Mouse (Mus musculus) heart, embryonic 11.5 days (tissue): ENCODE measurements around the gene Fam71d. TPM values are rescaled to one million over a fixed set of nuclear protein-coding genes. Genes with fewer than 3 reads are reported as not detected.

Experiments
- ATAC-seq: fragments of 200-750 bp; cut with Nextera tagmentation; replicated peaks from 2 replicates; pipeline ENCODE4 v1.8.0; 2017; ENCODE audit warnings: moderate library complexity; ENCODE audit not compliant: insufficient number of reproducible peaks, low FRiP score, low TSS enrichment
- H3K27ac ChIP-seq: fragments of 300-500 bp; sonication (generic); 2 replicates; pipeline ENCODE4 v1.5.1; 2014; ENCODE audit warnings: mild to moderate bottlenecking, low read depth, low read length
- H3K27me3 ChIP-seq: fragments of 300-500 bp; sonication (generic); 2 replicates; pipeline ENCODE4 v1.6.1; 2014; ENCODE audit warnings: mild to moderate bottlenecking, low read length, mixed read lengths; ENCODE audit not compliant: control insufficient read depth, insufficient read depth
- H3K36me3 ChIP-seq: fragments of 300-500 bp; sonication (generic); 2 replicates; pipeline ENCODE4 v1.6.1; 2014; ENCODE audit warnings: mild to moderate bottlenecking, low read length, moderate library complexity, mixed read lengths; ENCODE audit not compliant: control insufficient read depth, insufficient read depth
- H3K4me1 ChIP-seq: fragments of 300-500 bp; sonication (generic); 2 replicates; pipeline ENCODE4 v1.6.1; 2014; ENCODE audit warnings: low read length; ENCODE audit not compliant: control insufficient read depth, insufficient read depth
- H3K4me2 ChIP-seq: fragments of 300-500 bp; sonication (generic); 2 replicates; pipeline ENCODE4 v1.6.1; 2014; ENCODE audit warnings: mild to moderate bottlenecking, moderate library complexity
- H3K4me3 ChIP-seq: fragments of 300-500 bp; sonication (generic); 2 replicates; pipeline ENCODE4 v1.5.1; 2014; ENCODE audit warnings: low read depth, low read length
- H3K9ac ChIP-seq: fragments of 300-500 bp; sonication (generic); 2 replicates; pipeline ENCODE4 v1.6.1; 2014; ENCODE audit warnings: mild to moderate bottlenecking, low read depth, low read length, moderate library complexity
- H3K9me3 ChIP-seq: fragments of 300-500 bp; sonication (generic); replicated peaks from 2 replicates; pipeline ENCODE4 v1.6.1; 2016; ENCODE audit warnings: low read length; ENCODE audit not compliant: control insufficient read depth
- WGBS: fragments of 180-500 bp; shearing (Covaris S2); extraction: QIAGEN DNeasy Blood & Tissue Kit; methylation state at CpG from one replicate; pipeline ENCODE4 v1.1.7; 2014; ENCODE audit not compliant: insufficient replicate concordance; 5-methylcytosine and 5-hydroxymethylcytosine counted together
- polyA plus RNA-seq: library from polyadenylated mRNA; unstranded; fragments of >200 nt; fragmentation: Nextera tagmentation; extraction: Ambion mirVana; gene quantifications from 2 replicates; pipeline ENCODE4 v1.2.1, GENCODE M21; 2014

Gene Fam71d
- polyA plus RNA-seq, 1 experiment from 2014 or later: not detected

DNA sequence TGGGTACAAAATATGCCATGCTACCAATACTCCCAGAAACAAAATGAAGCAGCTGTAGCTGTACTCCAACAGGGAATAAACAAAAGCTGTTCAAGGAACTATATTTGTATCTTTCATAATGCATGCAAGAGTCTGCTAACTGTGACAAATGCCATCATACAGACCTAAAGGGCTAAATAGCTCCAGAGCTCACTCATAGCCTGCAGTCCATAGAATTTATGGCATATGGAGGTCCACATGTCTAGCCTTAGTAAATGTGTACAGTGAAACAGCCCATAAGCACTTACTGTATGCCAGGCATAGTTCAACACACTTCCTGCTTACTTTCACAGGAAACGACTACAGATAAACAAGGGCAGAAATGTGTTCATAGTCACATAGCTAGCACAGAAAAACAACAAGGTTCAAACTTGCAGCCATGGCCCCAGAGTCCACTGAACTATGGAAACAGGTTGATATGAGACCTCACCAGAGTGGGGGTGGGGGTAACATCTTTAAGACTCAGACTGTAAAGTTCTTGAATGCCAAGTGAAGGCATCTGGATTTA is 5.6 kb upstream of the Fam71d start:
- Histone ChIP-seq H3K9ac (no peak overlapping the region), H3K27ac (no peak overlapping the region), H3K9me3 (no peaks in the 10 kb centered on the region), H3K4me1 (no peaks in the 10 kb centered on the region), H3K4me2 (no peak overlapping the region), H3K36me3 (no peaks in the 10 kb centered on the region), H3K4me3 (no peak overlapping the region), H3K27me3 (no peaks in the 10 kb centered on the region)
- no peak for ATAC-seq
- whole genome bisulfite sequencing: 48% methylated on average over 1 of the region's 1 CpGs

DNA sequence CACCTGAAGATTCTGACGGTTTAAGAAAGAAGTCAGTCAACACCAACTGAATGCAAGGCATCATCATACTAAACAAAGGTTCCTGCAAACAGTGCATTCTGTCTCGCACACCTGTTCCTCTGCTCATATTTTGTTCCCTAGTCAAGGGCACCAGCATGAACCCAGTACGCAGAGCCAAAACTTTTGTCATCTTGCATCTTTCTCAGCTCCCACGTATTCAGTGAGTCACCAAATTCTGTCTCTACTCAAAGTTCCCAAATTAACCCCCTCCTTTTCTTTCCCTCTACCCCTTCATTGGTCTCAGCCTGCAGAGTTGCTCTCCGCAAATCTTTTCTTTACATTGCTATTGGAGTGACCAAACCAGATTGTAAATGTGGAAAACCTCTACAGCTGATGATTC is 2.5 kb upstream of the Fam71d start:
- Histone ChIP-seq H3K27ac (no peak overlapping the region), H3K27me3 (no peaks in the 10 kb centered on the region), H3K36me3 (no peaks in the 10 kb centered on the region), H3K9me3 (no peaks in the 10 kb centered on the region), H3K4me3 (no peak overlapping the region), H3K9ac (no peak overlapping the region), H3K4me1 (no peaks in the 10 kb centered on the region), H3K4me2 (no peak overlapping the region)
- no peak for ATAC-seq
- 87% methylated on average over 5 of the region's 5 CpGs for WGBS

DNA sequence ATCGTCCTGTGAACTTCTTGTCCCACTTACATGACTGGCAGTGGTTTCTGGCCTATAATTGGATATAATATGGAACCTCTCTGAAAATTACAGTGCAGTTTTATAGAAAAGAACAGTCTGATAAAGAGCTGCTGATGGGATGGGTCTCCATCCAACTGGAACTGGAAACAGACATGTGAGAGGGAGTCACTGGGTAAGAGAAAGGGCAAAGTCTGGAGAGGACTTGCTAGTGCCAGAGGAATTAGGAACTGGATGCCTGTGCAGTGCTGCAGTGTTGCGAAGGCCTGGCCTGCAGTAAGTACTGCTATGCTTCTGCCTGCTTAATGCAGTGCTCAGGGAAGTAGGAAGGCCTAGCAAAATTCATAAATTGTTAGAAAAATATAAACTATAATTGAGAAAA is 1.9 kb downstream of the Fam71d start:
- 72% methylated on average over 2 of the region's 2 CpGs for WGBS
- H3K27ac ChIP-seq: no peak overlapping the region
- H3K36me3 ChIP-seq: no peaks in the 10 kb centered on the region
- H3K9ac ChIP-seq: no peak overlapping the region
- no peak for ATAC-seq
- H3K4me1 ChIP-seq: no peaks in the 10 kb centered on the region
- no peak overlapping the region for H3K4me3 ChIP-seq
- no peaks in the 10 kb centered on the region for H3K27me3 ChIP-seq
- H3K4me2 ChIP-seq: no peak overlapping the region
- no peaks in the 10 kb centered on the region for H3K9me3 ChIP-seq

DNA sequence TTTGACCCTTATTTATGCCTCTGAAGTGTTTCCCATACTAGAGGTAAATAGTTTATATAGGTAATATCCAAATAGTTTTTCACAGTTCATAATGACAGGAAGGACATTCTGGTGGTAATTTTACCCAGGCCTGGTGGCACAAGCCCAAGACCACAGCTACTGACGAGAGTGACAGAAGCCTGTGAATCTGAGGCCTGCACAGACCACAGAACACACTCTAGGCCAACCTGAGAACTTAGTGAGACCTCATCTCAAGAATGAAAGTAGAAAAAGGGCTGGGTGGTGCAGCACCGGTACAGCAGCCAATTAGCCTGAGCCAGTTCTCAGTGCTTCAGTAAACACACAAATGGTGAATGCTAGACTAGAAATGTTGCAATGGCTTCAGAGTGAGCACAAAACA is 26.4 kb downstream of the Fam71d start:
- Histone ChIP-seq H3K4me3 (no peak overlapping the region), H3K36me3 (no peaks in the 10 kb centered on the region), H3K27ac (no peak overlapping the region), H3K9ac (no peak overlapping the region), H3K4me2 (no peak overlapping the region), H3K4me1 (no peaks in the 10 kb centered on the region), H3K9me3 (no peaks in the 10 kb centered on the region), H3K27me3 (no peaks in the 10 kb centered on the region)
- WGBS: 78% methylated on average over 2 of the region's 2 CpGs
- ATAC-seq: no peak

DNA sequence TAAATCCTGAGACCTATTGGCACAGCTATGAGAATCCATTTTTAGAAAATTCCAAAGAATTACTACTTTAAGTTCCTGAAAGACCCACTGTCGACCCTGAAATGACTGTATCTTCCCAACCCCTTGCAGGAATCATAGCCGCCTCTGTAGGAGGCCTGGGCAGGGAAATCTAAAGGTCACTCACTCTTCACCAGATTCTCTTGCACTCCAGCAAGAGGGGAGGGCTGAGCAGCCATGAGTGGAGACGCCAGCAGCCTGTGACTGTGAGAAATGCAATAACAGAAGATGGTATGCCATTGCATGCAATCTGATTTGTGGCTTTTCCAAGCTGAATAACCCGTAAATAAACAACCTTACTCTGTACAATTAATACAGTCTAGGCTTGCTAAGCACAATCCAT is 36.4 kb downstream of the Fam71d start:
- Histone ChIP-seq H3K4me2 (no peak overlapping the region), H3K27ac (no peak overlapping the region), H3K9me3 (no peaks in the 10 kb centered on the region), H3K4me3 (no peak overlapping the region), H3K4me1 (no peaks in the 10 kb centered on the region), H3K27me3 (no peaks in the 10 kb centered on the region), H3K36me3 (no peaks in the 10 kb centered on the region), H3K9ac (no peak overlapping the region)
- ATAC-seq: no peak
- WGBS: 53% methylated on average over 4 of the region's 4 CpGs

DNA sequence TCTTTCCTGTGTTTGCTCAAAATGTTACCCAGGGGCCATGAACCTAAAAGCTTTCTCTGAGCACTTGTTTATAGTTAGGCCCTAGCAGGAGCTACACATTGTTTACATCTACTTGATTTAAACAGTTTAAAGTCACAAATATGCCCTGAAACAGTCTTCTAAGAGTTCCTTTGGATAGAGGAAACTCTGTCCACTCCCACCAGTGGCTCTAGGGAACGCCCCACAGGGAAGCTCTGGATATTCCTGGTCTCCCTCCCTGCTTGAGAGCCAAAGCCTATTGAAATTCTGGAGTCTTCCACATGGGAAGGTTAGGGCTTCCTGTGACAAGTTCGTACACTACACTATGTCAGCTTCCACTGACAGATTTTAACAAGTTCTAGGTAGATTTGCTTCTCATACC is 48.3 kb downstream of the Fam71d start:
- H3K4me2 ChIP-seq: no peak overlapping the region
- H3K4me3 ChIP-seq: no peak overlapping the region
- no peaks in the 10 kb centered on the region for H3K9me3 ChIP-seq
- no peaks in the 10 kb centered on the region for H3K4me1 ChIP-seq
- H3K27me3 ChIP-seq: no peaks in the 10 kb centered on the region
- WGBS: 55% methylated on average over 2 of the region's 2 CpGs
- no peak overlapping the region for H3K27ac ChIP-seq
- no peak overlapping the region for H3K9ac ChIP-seq
- no peaks in the 10 kb centered on the region for H3K36me3 ChIP-seq
- no peak for ATAC-seq

DNA sequence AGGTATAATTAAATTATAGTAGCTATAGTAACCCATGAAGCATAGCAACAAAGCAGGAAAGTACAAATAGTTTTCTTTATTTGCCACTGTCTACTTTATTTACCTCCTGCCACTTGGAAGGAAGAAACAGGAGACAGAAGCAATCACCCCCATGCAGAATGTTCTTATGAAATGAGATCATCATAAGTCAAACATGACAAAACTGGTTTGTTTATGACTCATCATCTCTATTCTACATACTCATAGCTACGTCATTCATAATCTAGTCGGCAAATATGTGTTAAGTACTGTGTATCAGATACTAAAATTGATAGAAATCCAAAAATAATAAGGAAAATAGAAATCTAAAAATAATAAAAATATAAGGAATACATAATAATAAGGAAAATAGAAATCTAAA is 49.0 kb downstream of the Fam71d start:
- H3K27me3 ChIP-seq: no peaks in the 10 kb centered on the region
- ATAC-seq: no peak
- no peaks in the 10 kb centered on the region for H3K36me3 ChIP-seq
- H3K9me3 ChIP-seq: no peaks in the 10 kb centered on the region
- no peak overlapping the region for H3K4me2 ChIP-seq
- no peak overlapping the region for H3K27ac ChIP-seq
- 84% methylated on average over 2 of the region's 2 CpGs for WGBS
- no peak overlapping the region for H3K4me3 ChIP-seq
- H3K9ac ChIP-seq: no peak overlapping the region
- no peaks in the 10 kb centered on the region for H3K4me1 ChIP-seq

DNA sequence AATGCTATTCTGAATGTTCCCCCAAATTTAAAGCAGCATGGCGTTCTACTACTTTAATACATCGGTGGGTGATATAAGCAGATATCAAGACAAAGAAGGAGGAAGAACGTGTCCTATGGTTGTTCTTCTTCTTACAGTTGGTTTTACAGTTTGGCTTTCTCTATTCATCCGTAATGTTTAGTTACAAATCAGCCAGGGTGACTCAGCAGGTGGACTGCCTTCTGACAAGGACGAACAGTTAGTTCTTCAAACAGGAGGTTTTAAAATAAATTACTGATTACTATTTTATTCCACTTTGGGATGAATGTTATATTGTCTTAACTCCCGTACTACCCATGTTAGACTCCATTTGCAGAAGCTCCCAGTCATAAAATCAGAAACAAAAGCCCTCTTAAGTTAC is 54.9 kb downstream of the Fam71d start:
- 72% methylated on average over 6 of the region's 6 CpGs for WGBS
- H3K4me2 ChIP-seq: no peak overlapping the region
- no peak for ATAC-seq

DNA sequence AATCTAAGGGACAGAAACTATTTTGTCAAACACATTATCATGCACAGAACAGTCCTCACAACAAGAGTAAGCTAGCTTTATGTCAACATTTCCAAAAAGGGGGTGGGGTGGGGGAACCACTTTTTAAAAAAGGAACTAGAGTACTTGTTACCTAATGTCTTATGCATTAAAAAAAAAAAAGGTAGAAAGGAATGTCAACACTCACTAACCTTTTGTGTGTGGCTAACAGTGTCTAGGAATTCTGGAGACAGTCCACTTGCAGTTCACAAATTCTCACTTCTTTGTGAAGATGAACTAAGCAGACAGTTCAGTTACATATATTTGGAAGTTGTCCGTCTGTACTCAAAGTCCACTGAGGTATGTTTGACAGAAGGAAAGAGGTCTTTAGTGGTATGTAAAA is 56.1 kb downstream of the Fam71d start:
- Histone ChIP-seq H3K4me2 (peak overlapping the region; percentile 77), H3K4me3 (no peak overlapping the region)

More for the DNA sequence above, 54.9 kb downstream of the Fam71d start:
- Histone ChIP-seq H3K27ac (no peak overlapping the region), H3K4me1 (0 out of 2 replicates have a peak, but pooled peaks cover 4% of the 10 kb centered on the region), H3K9ac (no peak overlapping the region), H3K4me3 (no peak overlapping the region), H3K9me3 (no peaks in the 10 kb centered on the region), H3K36me3 (no peaks in the 10 kb centered on the region), H3K27me3 (no peaks in the 10 kb centered on the region)

More for the DNA sequence above, 56.1 kb downstream of the Fam71d start:
- no peak overlapping the region for H3K9ac ChIP-seq
- H3K27ac ChIP-seq: no peak overlapping the region
- 35% methylated on average over 1 of the region's 1 CpGs for WGBS
- no peaks in the 10 kb centered on the region for H3K9me3 ChIP-seq
- no peak for ATAC-seq
- no peaks in the 10 kb centered on the region for H3K27me3 ChIP-seq
- H3K4me1 ChIP-seq: 0 out of 2 replicates have a peak, but pooled peaks cover 4% of the 10 kb centered on the region
- H3K36me3 ChIP-seq: no peaks in the 10 kb centered on the region
